Mouse (Mus musculus): ENCODE measurements around the gene Gfra1.

- TF ChIP-seq CTCF (IDR thresholded peaks at IDR 0.05; ENCODE audit: extremely low read depth, insufficient read depth, insufficient read length, insufficient replicate concordance) (no peak), POLR2A (IDR thresholded peaks at IDR 0.05; ENCODE audit: low read depth, low read length) (no peak)
Measured at GRCm38 (mm10) chr19:58295986-58296841, 159.5 kb downstream of the Gfra1 start.

Data from spleen, adult 2 months (tissue).